Mouse (Mus musculus): Measurements from ENCODE around the gene Ddx1. TPM values are rescaled to one million over a fixed set of nuclear protein-coding genes. Genes with fewer than 3 reads are reported as not detected.

Gene Ddx1
- polyA plus RNA-seq, 1 experiment from 2014 or later: 211 TPM

GRCm38 (mm10) chr12:13216501-13217103 is 32.4 kb downstream of the Ddx1 start:
- Histone ChIP-seq H3K4me3 (no peak overlapping the region), H3K4me1 (peaks cover 17% of the 10 kb centered on the region), H3K9me3 (no peaks in the 10 kb centered on the region), H3K36me3 (replicated peaks) (peaks cover 40% of the 10 kb centered on the region), H3K27me3 (ENCODE audit: poor library complexity, severe bottlenecking) (no peaks in the 10 kb centered on the region), H3K27ac (no peak overlapping the region)
- 85% methylated on average over 5 of the region's 5 CpGs for WGBS
- no peak for DNase-seq (ENCODE audit: extremely low spot score, low spot score)

GRCm38 (mm10) chr12:13214345-13215278 is 34.4 kb downstream of the Ddx1 start:
- Histone ChIP-seq H3K27ac (peak overlapping the region; percentile 71), H3K9me3 (peaks cover 4% of the 10 kb centered on the region; the same call in 1 of the 2 replicates), H3K27me3 (ENCODE audit: poor library complexity, severe bottlenecking) (no peaks in the 10 kb centered on the region; the same call in 1 of the 2 replicates), H3K4me3 (no peak overlapping the region), H3K4me1 (peaks cover 27% of the 10 kb centered on the region), H3K36me3 (replicated peaks) (peaks cover 29% of the 10 kb centered on the region)
- 23% methylated on average over 11 of the region's 11 CpGs for WGBS
- DNase-seq (ENCODE audit: extremely low spot score, low spot score): peak; percentile 84

DNA sequence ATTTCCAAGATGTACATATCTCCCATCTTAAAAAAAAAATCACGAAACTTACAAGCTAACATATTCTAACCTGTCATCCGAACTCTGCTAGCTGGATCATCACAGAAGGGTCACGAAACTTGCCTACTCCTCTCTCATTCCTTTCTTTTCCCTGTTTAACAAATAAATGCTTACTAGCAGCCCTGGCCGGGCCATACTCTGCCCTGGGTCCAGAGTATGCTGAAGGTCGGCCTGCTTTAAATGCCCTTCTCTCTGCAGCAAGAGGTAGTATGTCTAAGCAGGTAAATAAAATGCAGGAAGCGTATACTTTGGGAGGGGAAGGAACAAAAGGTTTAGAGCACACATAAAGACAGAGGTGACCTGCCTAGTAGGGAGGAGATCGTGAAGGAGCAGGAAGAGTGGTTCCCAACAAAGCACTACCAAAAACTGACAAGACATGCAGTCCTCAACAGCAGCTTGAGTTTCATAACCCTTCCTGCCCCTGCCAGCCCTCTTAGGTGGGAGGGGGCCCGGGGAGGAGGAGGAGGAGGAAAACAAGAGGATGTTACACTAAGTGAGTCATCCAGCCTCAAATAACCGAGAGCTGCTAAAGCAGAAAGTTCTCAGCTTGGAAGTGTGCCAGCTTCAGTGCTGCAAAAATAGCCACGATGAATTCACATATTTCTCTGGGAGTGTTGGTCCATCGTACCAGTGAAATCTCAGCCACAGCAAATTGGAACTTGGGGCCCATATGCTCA is 37.1 kb downstream of the Ddx1 start:
- WGBS: 80% methylated on average over 11 of the region's 11 CpGs

GRCm38 (mm10) chr12:13209692-13210377 is 39.2 kb downstream of the Ddx1 start:
- no peak for DNase-seq (ENCODE audit: extremely low spot score, low spot score)
- Histone ChIP-seq H3K9me3 (peaks cover 4% of the 10 kb centered on the region; the same call in 1 of the 2 replicates), H3K4me3 (no peak overlapping the region), H3K4me1 (peaks cover 66% of the 10 kb centered on the region), H3K36me3 (replicated peaks) (no peaks in the 10 kb centered on the region), H3K27ac (peak overlapping the region; percentile 85), H3K27me3 (ENCODE audit: poor library complexity, severe bottlenecking) (no peaks in the 10 kb centered on the region; the same call in 1 of the 2 replicates)
- WGBS: 57% methylated on average over 13 of the region's 13 CpGs

More for the DNA sequence above, 37.1 kb downstream of the Ddx1 start:
- H3K9me3 ChIP-seq: peaks cover 4% of the 10 kb centered on the region; the same call in 1 of the 2 replicates
- H3K27ac ChIP-seq: peak overlapping the region; percentile 42; the same call in 1 of the 2 replicates
- peaks cover 2% of the 10 kb centered on the region; the same call in 1 of the 2 replicates for H3K36me3 ChIP-seq (replicated peaks)
- no peak overlapping the region for H3K4me3 ChIP-seq
- H3K4me1 ChIP-seq: peaks cover 54% of the 10 kb centered on the region
- no peak for DNase-seq (ENCODE audit: extremely low spot score, low spot score)
- H3K27me3 ChIP-seq (ENCODE audit: poor library complexity, severe bottlenecking): no peaks in the 10 kb centered on the region; the same call in 1 of the 2 replicates

GRCm38 (mm10) chr12:13208983-13209451 is 40.0 kb downstream of the Ddx1 start:
- Histone ChIP-seq H3K9me3 (peaks cover 4% of the 10 kb centered on the region; the same call in 1 of the 2 replicates), H3K27me3 (ENCODE audit: poor library complexity, severe bottlenecking) (no peaks in the 10 kb centered on the region; the same call in 1 of the 2 replicates), H3K36me3 (replicated peaks) (no peaks in the 10 kb centered on the region), H3K4me3 (peak overlapping the region; percentile 25; the same call in 1 of the 2 replicates), H3K27ac (peak overlapping the region; percentile 85), H3K4me1 (peaks cover 58% of the 10 kb centered on the region)
- 10% methylated on average over 11 of the region's 11 CpGs for WGBS
- peak; percentile 75 for DNase-seq (ENCODE audit: extremely low spot score, low spot score)

- Histone ChIP-seq H3K36me3 (replicated peaks) (no peaks in the 10 kb centered on the region), H3K4me3 (peak overlapping the region; percentile 25; the same call in 1 of the 2 replicates), H3K9me3 (peaks cover 4% of the 10 kb centered on the region; the same call in 1 of the 2 replicates), H3K27me3 (ENCODE audit: poor library complexity, severe bottlenecking) (no peaks in the 10 kb centered on the region; the same call in 1 of the 2 replicates), H3K27ac (peak overlapping the region; percentile 85), H3K4me1 (peaks cover 56% of the 10 kb centered on the region)
- 27% methylated on average over 1 of the region's 1 CpGs for WGBS
- no peak for DNase-seq (ENCODE audit: extremely low spot score, low spot score)
Measured at GRCm38 (mm10) chr12:13208517-13208916, 40.5 kb downstream of the Ddx1 start.

DNA sequence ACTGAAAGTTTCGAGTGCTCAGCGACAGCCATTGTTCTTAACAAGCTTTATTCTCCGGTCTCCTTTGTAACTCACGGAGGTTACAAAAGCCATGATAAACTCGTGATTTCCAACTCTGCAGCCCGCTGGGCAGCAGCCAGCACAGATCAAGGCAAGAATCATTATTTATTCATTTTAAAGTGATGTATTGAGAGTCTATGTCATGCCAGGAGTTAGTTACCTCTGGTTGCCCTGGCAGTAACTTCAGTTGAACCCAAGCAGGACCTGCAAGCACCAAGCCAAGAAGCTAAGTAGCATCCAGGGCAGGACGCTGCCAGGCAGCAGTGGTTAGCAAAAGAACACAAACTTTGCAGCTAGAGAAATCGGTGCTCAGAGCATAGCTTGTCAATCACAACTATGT is 41.9 kb downstream of the Ddx1 start:
- H3K4me1 ChIP-seq: peaks cover 53% of the 10 kb centered on the region
- peaks cover 4% of the 10 kb centered on the region; the same call in 1 of the 2 replicates for H3K9me3 ChIP-seq
- H3K27me3 ChIP-seq (ENCODE audit: poor library complexity, severe bottlenecking): no peaks in the 10 kb centered on the region; the same call in 1 of the 2 replicates
- DNase-seq (ENCODE audit: extremely low spot score, low spot score): no peak
- H3K27ac ChIP-seq: peak overlapping the region; percentile 85; the same call in 1 of the 2 replicates
- WGBS: 39% methylated on average over 8 of the region's 8 CpGs
- no peaks in the 10 kb centered on the region for H3K36me3 ChIP-seq (replicated peaks)
- no peak overlapping the region for H3K4me3 ChIP-seq

DNA sequence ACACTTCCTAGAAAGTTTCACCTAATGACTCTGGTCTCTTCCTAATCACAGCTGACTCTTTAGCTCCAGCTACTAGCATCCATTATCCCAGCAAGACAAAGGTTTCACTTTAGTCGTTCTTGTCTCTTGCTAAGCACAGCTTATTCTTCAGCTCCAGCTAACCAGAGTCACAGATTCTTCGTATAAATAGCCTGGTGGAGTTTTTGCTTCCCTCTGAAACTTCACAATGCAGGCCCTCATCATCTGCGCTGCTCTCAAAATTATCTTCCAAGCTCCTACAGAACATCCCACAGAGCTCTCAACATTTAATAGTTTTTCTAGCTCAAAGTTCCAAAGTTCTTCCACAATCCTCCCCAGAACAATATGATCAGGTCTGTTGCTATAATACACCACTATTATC is 43.3 kb downstream of the Ddx1 start:
- H3K27me3 ChIP-seq (ENCODE audit: poor library complexity, severe bottlenecking): no peaks in the 10 kb centered on the region
- no peaks in the 10 kb centered on the region for H3K36me3 ChIP-seq (replicated peaks)
- peaks cover 49% of the 10 kb centered on the region for H3K4me1 ChIP-seq
- peaks cover 2% of the 10 kb centered on the region; the same call in 1 of the 2 replicates for H3K9me3 ChIP-seq
- 75% methylated on average over 3 of the region's 3 CpGs for WGBS
- no peak overlapping the region for H3K4me3 ChIP-seq
- DNase-seq (ENCODE audit: extremely low spot score, low spot score): no peak
- no peak overlapping the region for H3K27ac ChIP-seq

DNA sequence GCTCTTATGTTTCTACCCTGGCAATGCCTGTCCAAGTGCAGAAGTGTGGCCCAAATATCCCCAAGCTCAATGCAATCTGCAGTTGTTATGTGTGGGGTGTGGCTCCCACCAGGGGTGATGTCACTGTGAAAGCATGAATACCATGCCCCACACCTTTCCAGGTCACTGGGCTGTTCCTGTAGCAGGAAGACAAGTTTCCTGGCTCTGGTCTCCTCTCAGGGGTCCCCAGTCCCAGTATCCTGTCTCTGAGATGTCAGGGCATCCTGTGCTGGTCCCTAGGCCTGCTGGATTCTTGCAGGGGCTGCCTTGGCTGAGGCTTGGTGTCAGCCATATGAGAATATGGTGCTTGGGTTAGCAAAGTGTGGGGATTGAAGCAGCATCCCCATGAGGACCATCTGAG is 46.7 kb downstream of the Ddx1 start:
- 0 out of 2 replicates have a peak overlapping the region, but pooled peaks have one; percentile 33 for H3K27ac ChIP-seq
- no peaks in the 10 kb centered on the region for H3K27me3 ChIP-seq (ENCODE audit: poor library complexity, severe bottlenecking)
- no peak overlapping the region for H3K4me3 ChIP-seq
- H3K4me1 ChIP-seq: peaks cover 16% of the 10 kb centered on the region
- no peaks in the 10 kb centered on the region for H3K9me3 ChIP-seq
- no peaks in the 10 kb centered on the region for H3K36me3 ChIP-seq (replicated peaks)
- DNase-seq (ENCODE audit: extremely low spot score, low spot score): no peak

DNA sequence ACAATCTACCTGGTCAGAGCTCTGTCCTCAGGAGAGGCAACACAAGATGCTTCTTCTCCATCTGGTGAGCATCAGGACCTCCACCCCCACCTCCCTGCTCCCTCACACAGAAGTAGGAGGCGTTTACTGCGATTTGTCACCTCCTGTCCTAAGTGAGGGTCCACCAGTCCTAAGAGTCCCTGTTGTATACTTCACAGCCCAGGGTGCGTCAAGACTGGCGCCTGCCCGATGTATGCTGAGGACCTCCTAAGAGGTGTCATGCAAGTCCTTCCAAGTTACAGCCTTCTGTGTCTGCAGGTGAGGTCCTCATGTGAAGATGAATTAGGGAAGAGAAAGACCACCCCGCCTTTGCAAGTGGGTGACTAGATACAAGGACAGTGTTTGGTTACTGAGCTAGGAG is 48.4 kb downstream of the Ddx1 start:
- DNase-seq (ENCODE audit: extremely low spot score, low spot score): no peak
- 0 out of 2 replicates have a peak, but pooled peaks cover 4% of the 10 kb centered on the region for H3K4me1 ChIP-seq
- WGBS: 94% methylated on average over 6 of the region's 6 CpGs
- H3K4me3 ChIP-seq: no peak overlapping the region
- no peaks in the 10 kb centered on the region for H3K27me3 ChIP-seq (ENCODE audit: poor library complexity, severe bottlenecking)
- no peak overlapping the region for H3K27ac ChIP-seq
- no peaks in the 10 kb centered on the region for H3K36me3 ChIP-seq (replicated peaks)
- no peaks in the 10 kb centered on the region for H3K9me3 ChIP-seq

- Histone ChIP-seq H3K27ac (0 out of 2 replicates have a peak overlapping the region, but pooled peaks have one; percentile 2), H3K9me3 (no peaks in the 10 kb centered on the region), H3K4me1 (0 out of 2 replicates have a peak, but pooled peaks cover 4% of the 10 kb centered on the region), H3K36me3 (replicated peaks) (no peaks in the 10 kb centered on the region), H3K27me3 (ENCODE audit: poor library complexity, severe bottlenecking) (no peaks in the 10 kb centered on the region), H3K4me3 (no peak overlapping the region)
- 89% methylated on average over 13 of the region's 13 CpGs for WGBS
- DNase-seq (ENCODE audit: extremely low spot score, low spot score): no peak
Measured at GRCm38 (mm10) chr12:13199338-13200301, 49.4 kb downstream of the Ddx1 start.
